Comparison of ENCODE assay signal across 10 mouse cellular contexts in genomic region chr8:48400572-48400972, GRCm38 (mm10).
DNase-seq lines count a peak whose midpoint lies in the region; ATAC-seq and TF ChIP-seq lines count a peak whose summit lies in the region.
"Had no signal": no experiment of that assay in that cellular context is flagged by ENCODE, and none has a peak within 500 bp of the region (broad histone marks: within the 10 kb centered on the region; RNA-seq: fewer than 3 reads in every experiment).

No protein-coding gene starts in this region.

- H3K4me2 ChIP-seq in heart, embryonic 12.5 days: peak overlapping the region; percentile 54
- peak overlapping the region; percentile 28 for H3K4me2 ChIP-seq in forebrain, embryonic 14.5 days (ENCODE audit: low read length)
- peak overlapping the region; percentile 40 for H3K4me2 ChIP-seq in midbrain, embryonic 15.5 days
- H3K4me2 ChIP-seq: embryonic facial prominence, embryonic 15.5 days; stomach, embryonic 15.5 days had no signal

- H3K9me3 ChIP-seq in heart, embryonic 12.5 days (replicated peaks): no peaks in the 10 kb centered on the region
- H3K9me3 ChIP-seq in forebrain, embryonic 14.5 days (replicated peaks; ENCODE audit: control insufficient read depth, low read length): no peaks in the 10 kb centered on the region
- no peaks in the 10 kb centered on the region for H3K9me3 ChIP-seq in midbrain, embryonic 15.5 days
- H3K9me3 ChIP-seq: embryonic facial prominence, embryonic 15.5 days; stomach, embryonic 15.5 days had no signal

- H3K4me3 ChIP-seq in heart, embryonic 12.5 days: peak overlapping the region; percentile 18
- H3K4me3 ChIP-seq in forebrain, embryonic 14.5 days (ENCODE audit: low read depth, low read length): no peak overlapping the region; the same call in 1 of the 2 replicates
- H3K4me3 ChIP-seq in midbrain, embryonic 15.5 days: peak overlapping the region; percentile 9; the same call in 1 of the 2 replicates
- H3K4me3 ChIP-seq: embryonic facial prominence, embryonic 15.5 days; stomach, embryonic 15.5 days had no signal

- H3K4me1 ChIP-seq in heart, embryonic 12.5 days (replicated peaks): peaks cover 10% of the 10 kb centered on the region
- peaks cover 8% of the 10 kb centered on the region; the same call in 1 of the 2 replicates for H3K4me1 ChIP-seq in forebrain, embryonic 14.5 days (ENCODE audit: control insufficient read depth, insufficient read depth, low read length)
- H3K4me1 ChIP-seq in midbrain, embryonic 15.5 days: peaks cover 9% of the 10 kb centered on the region; the same call in 1 of the 2 replicates
- H3K4me1 ChIP-seq: embryonic facial prominence, embryonic 15.5 days; stomach, embryonic 15.5 days had no signal

- ATAC-seq in heart, embryonic 12.5 days (ENCODE audit: insufficient number of reproducible peaks, low FRiP score): no peak
- ATAC-seq in forebrain, embryonic 14.5 days: peak; percentile 79
- peak; percentile 75 for ATAC-seq in midbrain, embryonic 15.5 days (replicated peaks)

- no peak for TF ChIP-seq POLR2A in brain, embryonic 14.5 days (IDR thresholded peaks at IDR 0.05; ENCODE audit: borderline replicate concordance, extremely low read depth, insufficient read depth, insufficient read length, poor library complexity, severe bottlenecking)

- 0 out of 2 replicates have a peak overlapping the region, but pooled peaks have one; percentile 59 for H3K27ac ChIP-seq in heart, embryonic 12.5 days (ENCODE audit: poor library complexity, severe bottlenecking)
- no peak overlapping the region; the same call in 1 of the 2 replicates for H3K27ac ChIP-seq in forebrain, embryonic 14.5 days (ENCODE audit: low read depth, low read length)
- peak overlapping the region; percentile 40 for H3K27ac ChIP-seq in midbrain, embryonic 15.5 days
- H3K27ac ChIP-seq: embryonic facial prominence, embryonic 15.5 days; stomach, embryonic 15.5 days had no signal

- H3K27me3 ChIP-seq in heart, embryonic 12.5 days (replicated peaks): no peaks in the 10 kb centered on the region
- H3K27me3 ChIP-seq in forebrain, embryonic 14.5 days (replicated peaks; ENCODE audit: control insufficient read depth, insufficient read depth, low read length): no peaks in the 10 kb centered on the region
- no peaks in the 10 kb centered on the region for H3K27me3 ChIP-seq in midbrain, embryonic 15.5 days (replicated peaks)
- H3K27me3 ChIP-seq: embryonic facial prominence, embryonic 15.5 days; stomach, embryonic 15.5 days had no signal

- no peak for TF ChIP-seq CTCF in brain, embryonic 14.5 days (IDR thresholded peaks at IDR 0.05; ENCODE audit: borderline replicate concordance, extremely low read depth, insufficient read depth, insufficient read length)

- DNase-seq in heart, adult 8-10 months (ENCODE audit: low spot score): no peak
- DNase-seq in brain, embryonic 14.5 days (ENCODE audit: low read depth): peak; percentile 89
- peak; percentile 72 for DNase-seq in forebrain, embryonic 14.5 days (ENCODE audit: low spot score)
- DNase-seq in T-cell, adult 2 months (ENCODE audit: low spot score): no peak
- DNase-seq in ovary, postnatal 36 days (ENCODE audit: low spot score): no peak
- no peak for DNase-seq in gastrocnemius, adult 18-20 months (ENCODE audit: low spot score)

- WGBS in heart, embryonic 12.5 days: 42% methylated on average over 12 of the region's 12 CpGs
- WGBS in forebrain, embryonic 14.5 days: 3% methylated on average over 12 of the region's 12 CpGs
- WGBS in midbrain, embryonic 15.5 days: 15% methylated on average over 12 of the region's 12 CpGs

- H3K9ac ChIP-seq in heart, embryonic 12.5 days: 0 out of 2 replicates have a peak overlapping the region, but pooled peaks have one; percentile 22
- H3K9ac ChIP-seq in forebrain, embryonic 14.5 days (ENCODE audit: low read length): peak overlapping the region; percentile 1; the same call in 1 of the 2 replicates
- no peak overlapping the region for H3K9ac ChIP-seq in midbrain, embryonic 15.5 days
- H3K9ac ChIP-seq: embryonic facial prominence, embryonic 15.5 days; stomach, embryonic 15.5 days had no signal

- H3K36me3 ChIP-seq in heart, embryonic 12.5 days: no peaks in the 10 kb centered on the region
- H3K36me3 ChIP-seq in forebrain, embryonic 14.5 days (ENCODE audit: control insufficient read depth, insufficient read depth, low read length): no peaks in the 10 kb centered on the region
- no peaks in the 10 kb centered on the region for H3K36me3 ChIP-seq in midbrain, embryonic 15.5 days (replicated peaks)
- H3K36me3 ChIP-seq: stomach, embryonic 15.5 days had no signal

Comparison
In these comparisons a context has a peak if more than half of its experiments do, and no peak if none do; other contexts are left out.
1. DNase-seq: peak in brain, embryonic 14.5 days (single experiment) and forebrain, embryonic 14.5 days (single experiment); none in heart, adult 8-10 months (single experiment), T-cell, adult 2 months (single experiment), ovary, postnatal 36 days (single experiment) and gastrocnemius, adult 18-20 months (single experiment).
2. Peak in every context shown above with its lines, with median percentiles within 50 percentile points of each other: H3K4me2 ChIP-seq.